Mouse (Mus musculus) kidney, embryonic 16.5 days (tissue): ENCODE measurements around the gene Zfhx3. TPM values are rescaled to one million over a fixed set of nuclear protein-coding genes. Genes with fewer than 3 reads are reported as not detected.
A peak's percentile ranks its signal among the peaks of the same experiment; 100 is the strongest.

Source experiments
- ATAC-seq: fragments of 200-750 bp; cut with Nextera tagmentation; 2 replicates; pipeline ENCODE4 v1.8.0; 2017; ENCODE audit warnings: moderate TSS enrichment; ENCODE audit not compliant: low FRiP score, low TSS enrichment
- H3K27ac ChIP-seq: fragments of 300-500 bp; sonication (generic); 2 replicates; pipeline ENCODE4 v1.5.1; 2014; ENCODE audit warnings: low read length
- H3K27me3 ChIP-seq: fragments of 300-500 bp; sonication (generic); 2 replicates; pipeline ENCODE4 v1.6.1; 2014; ENCODE audit warnings: low read length, control low read depth, mixed read lengths; ENCODE audit not compliant: insufficient read depth
- H3K36me3 ChIP-seq: fragments of 300-500 bp; sonication (generic); 2 replicates; pipeline ENCODE4 v1.6.1; 2014; ENCODE audit warnings: low read length, control low read depth, mixed read lengths; ENCODE audit not compliant: insufficient read depth
- H3K4me1 ChIP-seq: fragments of 300-500 bp; sonication (generic); 2 replicates; pipeline ENCODE4 v1.6.1; 2014; ENCODE audit warnings: low read length, control low read depth, mixed read lengths; ENCODE audit not compliant: insufficient read depth
- H3K4me2 ChIP-seq: fragments of 300-500 bp; sonication (generic); replicated peaks from 2 replicates; pipeline ENCODE4 v1.6.1; 2014; ENCODE audit warnings: low read depth, low read length
- H3K4me3 ChIP-seq: fragments of 300-500 bp; sonication (generic); 2 replicates; pipeline ENCODE4 v1.5.1; 2014; ENCODE audit warnings: mild to moderate bottlenecking, low read length
- H3K9ac ChIP-seq: fragments of 300-500 bp; sonication (generic); replicated peaks from 2 replicates; pipeline ENCODE4 v1.6.1; 2014; ENCODE audit warnings: low read length
- H3K9me3 ChIP-seq: fragments of 300-500 bp; sonication (generic); 2 replicates; pipeline ENCODE4 v1.6.1; 2016; ENCODE audit warnings: low read length, control low read depth
- WGBS: fragments of 180-500 bp; shearing (Covaris S2); extraction: QIAGEN DNeasy Blood & Tissue Kit; methylation state at CpG from one replicate; pipeline ENCODE4 v1.1.7; 2014; 5-methylcytosine and 5-hydroxymethylcytosine counted together
- polyA plus RNA-seq: library from polyadenylated mRNA; unstranded; fragments of >200 nt; fragmentation: Nextera tagmentation; extraction: Ambion mirVana; gene quantifications from 2 replicates; pipeline ENCODE4 v1.2.1, GENCODE M21; 2015

Zfhx3 gene
- polyA plus RNA-seq, 1 experiment from 2014 or later = 6.6 TPM

DNA sequence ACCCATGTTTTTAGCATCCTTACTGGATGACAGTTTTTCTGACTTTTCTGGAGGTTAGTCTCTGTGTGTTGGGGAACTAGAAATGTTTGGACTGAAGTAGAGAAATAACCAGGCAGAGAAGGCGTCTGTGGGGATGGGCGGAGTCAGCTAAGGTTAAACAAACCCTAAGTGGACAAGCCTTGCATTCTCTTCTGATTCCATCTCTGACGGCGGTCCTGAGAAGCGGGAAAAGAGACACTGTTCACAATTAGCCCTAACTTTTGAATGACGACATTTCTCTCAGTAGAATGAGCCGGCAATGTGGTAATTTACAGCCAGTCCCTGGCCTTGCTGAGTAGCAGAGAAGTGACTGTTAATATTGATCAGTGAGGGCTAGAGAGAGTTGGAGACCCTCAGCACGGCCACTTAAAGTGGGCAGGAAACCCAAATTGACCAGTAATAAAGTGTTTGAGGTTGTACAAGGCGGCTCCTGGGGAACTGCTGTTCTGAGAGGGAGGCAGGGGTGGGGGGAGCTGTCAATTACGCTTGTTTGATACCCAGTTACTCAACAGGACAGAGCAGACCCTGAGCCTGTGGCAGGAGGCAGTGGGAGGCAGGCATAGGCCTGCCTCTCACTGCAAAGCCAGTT lies 162.1 kb downstream of the Zfhx3 start:
- WGBS = 33% methylated on average over 10 of the region's 10 CpGs
- H3K4me2 ChIP-seq = no peak overlapping the region
- H3K4me1 ChIP-seq = peaks cover 4% of the 10 kb centered on the region; the same call in 1 of the 2 replicates
- no peak overlapping the region for H3K4me3 ChIP-seq
- no peak overlapping the region for H3K27ac ChIP-seq
- no peak overlapping the region for H3K9ac ChIP-seq
- no peaks in the 10 kb centered on the region for H3K9me3 ChIP-seq
- ATAC-seq = no peak
- H3K36me3 ChIP-seq = no peaks in the 10 kb centered on the region
- no peaks in the 10 kb centered on the region for H3K27me3 ChIP-seq

DNA sequence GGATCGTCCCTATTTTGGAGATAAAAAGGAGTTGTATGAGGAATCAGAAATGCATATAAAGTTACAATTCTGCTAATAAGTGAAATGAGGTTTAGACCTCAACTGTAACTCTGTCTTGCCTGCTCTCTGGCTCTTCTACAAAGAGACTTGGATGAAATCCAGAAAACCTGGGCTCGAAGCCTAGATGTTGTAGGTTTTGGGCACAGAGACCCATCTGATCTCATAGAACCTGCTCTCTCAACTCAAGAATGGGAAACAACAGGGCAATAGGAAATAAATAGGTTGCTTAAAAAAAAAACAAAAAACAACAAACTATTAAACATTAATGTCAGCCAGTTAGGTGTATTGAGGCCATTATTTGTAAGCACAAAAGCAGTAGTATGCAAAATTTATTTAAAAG lies 182.6 kb downstream of the Zfhx3 start:
- no peaks in the 10 kb centered on the region for H3K27me3 ChIP-seq
- no peak for ATAC-seq
- WGBS = 67% methylated on average over 2 of the region's 2 CpGs
- H3K27ac ChIP-seq = no peak overlapping the region
- no peak overlapping the region for H3K4me2 ChIP-seq
- H3K4me3 ChIP-seq = no peak overlapping the region
- no peaks in the 10 kb centered on the region for H3K36me3 ChIP-seq
- no peak overlapping the region for H3K9ac ChIP-seq
- no peaks in the 10 kb centered on the region for H3K4me1 ChIP-seq
- no peaks in the 10 kb centered on the region for H3K9me3 ChIP-seq

GRCm38 (mm10) chr8:108125491-108125890 lies 183.0 kb downstream of the Zfhx3 start:
- no peaks in the 10 kb centered on the region for H3K36me3 ChIP-seq
- no peak overlapping the region for H3K4me2 ChIP-seq
- no peak overlapping the region for H3K9ac ChIP-seq
- no peaks in the 10 kb centered on the region for H3K9me3 ChIP-seq
- no peak overlapping the region for H3K4me3 ChIP-seq
- ATAC-seq = no peak
- H3K27me3 ChIP-seq = no peaks in the 10 kb centered on the region
- no peaks in the 10 kb centered on the region for H3K4me1 ChIP-seq
- WGBS = 77% methylated on average over 2 of the region's 2 CpGs
- no peak overlapping the region for H3K27ac ChIP-seq

- no peak overlapping the region for H3K27ac ChIP-seq
- no peaks in the 10 kb centered on the region for H3K4me1 ChIP-seq
- H3K9ac ChIP-seq = no peak overlapping the region
- no peaks in the 10 kb centered on the region for H3K27me3 ChIP-seq
- H3K4me3 ChIP-seq = no peak overlapping the region
- 50% methylated on average over 5 of the region's 5 CpGs for WGBS
- H3K4me2 ChIP-seq = no peak overlapping the region
- H3K9me3 ChIP-seq = no peaks in the 10 kb centered on the region
- ATAC-seq = no peak
- H3K36me3 ChIP-seq = no peaks in the 10 kb centered on the region
Observed at GRCm38 (mm10) chr8:108146536-108146935, 204.1 kb downstream of the Zfhx3 start.

GRCm38 (mm10) chr8:108148599-108149249 lies 206.3 kb downstream of the Zfhx3 start:
- Histone ChIP-seq H3K9ac (no peak overlapping the region), H3K27ac (no peak overlapping the region), H3K4me2 (peak overlapping the region; percentile 47), H3K4me1 (no peaks in the 10 kb centered on the region), H3K4me3 (peak overlapping the region; percentile 28), H3K36me3 (no peaks in the 10 kb centered on the region), H3K9me3 (no peaks in the 10 kb centered on the region), H3K27me3 (no peaks in the 10 kb centered on the region)
- WGBS = 34% methylated on average over 15 of the region's 15 CpGs
- peak; percentile 51; the same call in 1 of the 2 replicates for ATAC-seq

- H3K27ac ChIP-seq = no peak overlapping the region
- H3K4me3 ChIP-seq = no peak overlapping the region
- H3K4me1 ChIP-seq = no peaks in the 10 kb centered on the region
- no peaks in the 10 kb centered on the region for H3K9me3 ChIP-seq
- H3K4me2 ChIP-seq = no peak overlapping the region
- H3K36me3 ChIP-seq = no peaks in the 10 kb centered on the region
- H3K27me3 ChIP-seq = no peaks in the 10 kb centered on the region
- WGBS = 84% methylated on average over 14 of the region's 14 CpGs
- H3K9ac ChIP-seq = no peak overlapping the region
- no peak for ATAC-seq
Observed at GRCm38 (mm10) chr8:108170804-108171203, 228.4 kb downstream of the Zfhx3 start.

DNA sequence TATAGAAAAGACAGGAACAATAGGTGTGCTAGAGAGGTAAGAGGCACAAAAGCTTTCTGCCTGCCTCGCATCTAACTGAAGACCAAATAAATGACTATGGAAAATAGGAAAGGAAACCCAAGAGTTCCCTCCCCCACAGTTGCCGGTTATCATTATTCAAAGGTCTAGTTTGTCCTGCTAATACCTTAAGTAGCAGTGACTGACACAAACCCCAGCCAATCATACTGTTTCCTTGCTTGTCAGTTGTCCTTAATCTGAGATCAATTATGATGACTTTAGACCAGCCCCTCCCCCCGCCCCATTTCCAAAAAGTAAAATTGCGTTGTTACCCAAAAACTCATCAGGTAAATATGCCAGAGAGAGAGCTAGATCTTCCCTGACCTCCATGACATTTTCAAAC lies 240.9 kb downstream of the Zfhx3 start:
- H3K36me3 ChIP-seq = no peaks in the 10 kb centered on the region
- no peak overlapping the region for H3K4me2 ChIP-seq
- no peak overlapping the region for H3K4me3 ChIP-seq
- H3K9ac ChIP-seq = no peak overlapping the region
- H3K27me3 ChIP-seq = no peaks in the 10 kb centered on the region
- ATAC-seq = no peak
- H3K27ac ChIP-seq = no peak overlapping the region
- H3K4me1 ChIP-seq = no peaks in the 10 kb centered on the region
- 88% methylated on average over 4 of the region's 4 CpGs for WGBS
- H3K9me3 ChIP-seq = no peaks in the 10 kb centered on the region

DNA sequence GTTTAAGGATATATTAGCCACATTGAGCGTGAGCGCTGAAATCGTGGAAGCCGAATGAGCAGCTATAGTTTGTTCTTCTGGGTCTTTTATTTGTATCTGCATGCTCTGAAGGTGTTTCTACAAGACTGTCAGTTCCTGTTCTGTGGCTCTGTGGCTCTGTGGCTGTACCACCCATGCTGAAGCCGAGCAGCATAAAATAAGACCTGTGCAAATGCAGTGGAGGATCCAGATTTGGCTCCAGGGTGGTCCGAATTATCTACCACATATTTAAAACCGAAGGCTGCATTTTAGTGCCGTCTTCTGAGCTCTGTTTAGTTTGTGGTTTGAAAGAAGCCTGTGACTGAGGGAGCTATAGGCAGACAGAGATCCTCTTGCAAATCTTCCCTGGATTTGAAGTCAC lies 241.5 kb downstream of the Zfhx3 start:
- H3K4me2 ChIP-seq = no peak overlapping the region
- WGBS = 79% methylated on average over 8 of the region's 8 CpGs
- H3K27ac ChIP-seq = no peak overlapping the region
- no peaks in the 10 kb centered on the region for H3K4me1 ChIP-seq
- no peaks in the 10 kb centered on the region for H3K27me3 ChIP-seq
- H3K9me3 ChIP-seq = no peaks in the 10 kb centered on the region
- H3K4me3 ChIP-seq = no peak overlapping the region
- H3K9ac ChIP-seq = no peak overlapping the region
- ATAC-seq = no peak
- no peaks in the 10 kb centered on the region for H3K36me3 ChIP-seq

- Histone ChIP-seq H3K36me3 (no peaks in the 10 kb centered on the region), H3K4me2 (no peak overlapping the region), H3K27me3 (no peaks in the 10 kb centered on the region), H3K9me3 (no peaks in the 10 kb centered on the region), H3K9ac (no peak overlapping the region), H3K4me1 (no peaks in the 10 kb centered on the region), H3K4me3 (no peak overlapping the region), H3K27ac (no peak overlapping the region)
- WGBS = 81% methylated on average over 3 of the region's 3 CpGs
- no peak for ATAC-seq
Observed at GRCm38 (mm10) chr8:108186289-108186688, 243.8 kb downstream of the Zfhx3 start.

- Histone ChIP-seq H3K4me2 (no peak overlapping the region), H3K36me3 (no peaks in the 10 kb centered on the region), H3K4me3 (no peak overlapping the region), H3K4me1 (no peaks in the 10 kb centered on the region), H3K9me3 (no peaks in the 10 kb centered on the region), H3K9ac (no peak overlapping the region), H3K27ac (no peak overlapping the region), H3K27me3 (no peaks in the 10 kb centered on the region)
- no peak for ATAC-seq
- 79% methylated on average over 4 of the region's 4 CpGs for WGBS
Observed at GRCm38 (mm10) chr8:108188044-108188443, 245.6 kb downstream of the Zfhx3 start.
